Mouse (Mus musculus): ENCODE measurements around the gene Dhx9. TPM values are rescaled to one million over a fixed set of nuclear protein-coding genes. Genes with fewer than 3 reads are reported as not detected.
"Not testable (repeated sequence)": the region's sequence is repeated elsewhere in the genome, so short reads cannot be mapped to it uniquely, and the experiment has no call there.

The Dhx9 gene
- 100 to 1,000 TPM; 127 to 134 TPM for total RNA-seq (2021)

DNA sequence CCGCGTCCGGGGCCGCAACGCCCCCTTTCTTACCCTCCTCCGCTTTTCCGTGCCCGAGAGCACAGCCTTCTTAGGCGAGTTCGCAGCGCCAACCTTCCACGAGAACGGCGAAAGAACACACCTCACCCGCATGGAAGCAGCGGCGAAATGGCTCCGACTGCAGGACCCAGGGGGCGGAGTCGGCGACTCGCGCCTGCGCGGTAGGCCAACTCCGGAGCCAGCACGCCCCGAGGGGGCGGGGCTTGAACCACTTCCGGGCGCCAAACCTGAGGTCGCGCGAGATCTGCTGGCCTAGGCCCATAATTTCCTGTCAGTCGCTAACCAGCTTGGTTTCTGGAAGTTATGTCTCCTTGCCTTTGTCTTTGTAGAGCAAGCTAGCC lies at the start of gene Dhx9:
Gene Dhx9 (minus strand): TSS at position 161 of the 380 bp plus-strand sequence.
- intact Hi-C loops (cut with DNase I), result loop anchor here (5.0 kb wide), 1 partner anchor 65 kb away; the partner anchor contains the start of gene Npl

DNA sequence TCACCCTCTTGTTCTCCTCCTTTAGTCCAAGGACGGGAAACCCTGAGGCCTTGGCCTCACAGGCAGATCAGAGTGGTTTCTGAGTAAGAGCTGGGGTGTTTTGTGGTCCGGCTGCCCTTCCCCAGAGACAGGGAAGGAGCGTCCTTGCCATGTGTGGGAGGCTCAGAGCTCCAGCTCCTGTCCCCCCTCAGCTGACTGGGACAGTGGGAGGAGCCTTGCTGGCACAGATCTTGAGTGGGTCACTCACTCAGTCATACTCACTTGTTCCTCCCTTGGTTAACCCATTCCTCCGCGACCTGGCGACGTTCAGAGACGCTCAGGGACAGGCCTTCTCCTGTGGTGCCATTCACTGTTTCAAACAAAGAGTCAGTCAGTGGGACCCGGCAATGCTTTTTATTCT lies 48.2 kb upstream of the Dhx9 start:
- DNase-seq (ENCODE audit: extremely low spot score in 1 of 2, low spot score in 2 of 2), result peak in 1 of 2 experiments; percentile 69
- intact Hi-C loops (cut with DNase I), result no loop called here

More for the DNA sequence above, at the start of gene Dhx9:
- peak; percentile 97 to 99 for DNase-seq (ENCODE audit: extremely low spot score in 1 of 2, low spot score in 2 of 2)

GRCm38 (mm10) chr1:153532896-153533295 lies 45.4 kb upstream of the Dhx9 start:
- DNase-seq (ENCODE audit: extremely low spot score in 1 of 2, low spot score in 2 of 2); intact Hi-C loops (cut with DNase I): not testable (repeated sequence)

DNA sequence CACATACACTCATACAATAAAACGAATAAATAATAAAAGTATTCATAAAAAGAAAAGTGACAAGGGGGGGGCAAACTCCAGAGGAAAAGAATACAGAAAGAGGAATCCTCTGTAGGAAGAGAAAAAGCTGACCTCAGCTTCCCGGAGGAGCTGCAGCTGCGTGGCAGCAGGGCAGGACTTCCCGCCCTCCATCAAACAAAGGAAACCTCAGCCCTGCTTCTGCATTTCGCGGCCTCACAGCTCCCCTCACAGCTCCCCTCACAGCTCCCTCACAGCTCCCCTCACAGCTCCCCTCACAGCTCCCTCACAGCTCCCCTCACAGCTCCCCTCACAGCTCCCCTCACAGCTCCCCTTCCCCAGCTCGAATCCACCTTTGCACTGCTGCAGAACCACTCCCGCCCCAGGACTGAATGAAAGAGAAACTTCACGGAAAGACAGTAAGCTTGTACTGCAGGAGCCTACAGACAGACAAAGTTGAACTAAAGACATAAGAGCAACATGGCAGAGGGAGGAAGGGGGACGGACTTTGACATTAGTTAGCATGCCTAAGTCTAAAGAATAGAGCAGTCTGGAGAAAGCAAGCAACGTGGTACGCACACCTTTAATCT lies 44.9 kb upstream of the Dhx9 start:
- peak; percentile 20 to 50 for DNase-seq (ENCODE audit: extremely low spot score in 1 of 2, low spot score in 2 of 2)
- intact Hi-C loops (cut with DNase I), result no loop called here

GRCm38 (mm10) chr1:153531677-153532233 lies 44.3 kb upstream of the Dhx9 start:
- DNase-seq (ENCODE audit: extremely low spot score in 1 of 2, low spot score in 2 of 2), result no peak
- intact Hi-C loops (cut with DNase I), result no loop called here

- DNase-seq (ENCODE audit: extremely low spot score in 1 of 2, low spot score in 2 of 2), result no peak
- intact Hi-C loops (cut with DNase I), result no loop called here
Observed at GRCm38 (mm10) chr1:153522116-153522515, 34.7 kb upstream of the Dhx9 start.

DNA sequence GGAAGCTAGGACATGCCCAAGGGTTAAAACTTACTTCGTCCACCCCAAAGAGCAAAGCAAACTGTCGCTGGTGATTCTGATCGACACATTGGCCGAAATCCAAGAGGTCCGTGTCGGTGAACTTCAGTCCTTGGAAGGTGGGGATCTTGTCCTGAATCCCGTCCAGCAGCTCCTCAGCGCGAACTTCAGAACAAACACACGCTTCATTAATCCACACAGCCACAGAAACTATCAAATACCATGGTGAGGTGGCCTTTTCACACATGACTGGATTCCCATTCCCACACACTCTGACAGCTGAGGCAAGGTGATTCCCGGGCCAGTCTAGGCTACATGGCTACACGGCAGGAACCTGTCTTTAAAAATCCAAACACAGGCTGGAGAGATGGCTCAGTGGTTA lies 27.9 kb upstream of the Dhx9 start:
- intact Hi-C loops (cut with DNase I), result no loop called here
- DNase-seq (ENCODE audit: extremely low spot score in 1 of 2, low spot score in 2 of 2), result no peak

GRCm38 (mm10) chr1:153510330-153511009 lies 23.0 kb upstream of the Dhx9 start:
- DNase-seq (ENCODE audit: extremely low spot score in 1 of 2, low spot score in 2 of 2), result no peak
- intact Hi-C loops (cut with DNase I), result no loop called here

DNA sequence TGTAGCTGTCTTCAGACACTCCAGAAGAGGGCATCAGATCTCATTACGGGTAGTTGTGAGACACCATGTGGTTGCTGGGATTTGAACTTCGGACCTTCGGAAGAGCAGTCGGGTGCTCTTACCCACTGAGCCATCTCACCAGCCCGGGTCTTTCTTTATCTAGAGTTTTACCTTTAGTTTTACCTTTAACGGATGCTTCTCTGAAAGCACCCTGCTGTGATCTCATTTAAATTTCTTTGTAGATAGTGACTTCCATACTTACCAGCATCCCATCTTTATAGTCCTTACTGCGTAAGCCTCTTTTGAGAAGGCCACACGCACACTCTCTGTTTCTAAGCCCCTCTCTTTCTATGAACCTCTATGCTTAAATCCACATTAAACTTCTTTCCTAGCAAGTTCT lies 22.1 kb upstream of the Dhx9 start:
- intact Hi-C loops (cut with DNase I); DNase-seq (ENCODE audit: extremely low spot score in 1 of 2, low spot score in 2 of 2): not testable (repeated sequence)

DNA sequence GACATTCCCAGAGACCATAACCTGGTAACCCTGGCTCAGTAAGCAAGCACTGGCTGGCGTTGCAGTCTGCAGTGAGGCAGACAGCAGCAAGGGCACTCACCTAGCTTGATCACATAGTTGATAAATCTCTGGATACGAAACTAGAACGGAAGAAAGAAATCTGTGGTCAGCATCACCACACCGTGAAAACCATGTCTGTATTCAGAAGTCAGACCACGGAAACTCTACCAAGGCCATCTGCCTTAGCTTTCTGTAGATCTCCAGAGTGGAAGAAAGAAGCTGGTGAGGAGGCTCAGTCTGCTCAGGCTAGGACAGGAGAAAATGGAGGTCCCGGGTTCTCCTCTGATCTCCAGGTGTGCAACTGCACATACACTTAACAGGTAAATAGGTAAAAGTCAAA lies 21.6 kb upstream of the Dhx9 start:
- intact Hi-C loops (cut with DNase I), result no loop called here
- no peak for DNase-seq (ENCODE audit: extremely low spot score in 1 of 2, low spot score in 2 of 2)

DNA sequence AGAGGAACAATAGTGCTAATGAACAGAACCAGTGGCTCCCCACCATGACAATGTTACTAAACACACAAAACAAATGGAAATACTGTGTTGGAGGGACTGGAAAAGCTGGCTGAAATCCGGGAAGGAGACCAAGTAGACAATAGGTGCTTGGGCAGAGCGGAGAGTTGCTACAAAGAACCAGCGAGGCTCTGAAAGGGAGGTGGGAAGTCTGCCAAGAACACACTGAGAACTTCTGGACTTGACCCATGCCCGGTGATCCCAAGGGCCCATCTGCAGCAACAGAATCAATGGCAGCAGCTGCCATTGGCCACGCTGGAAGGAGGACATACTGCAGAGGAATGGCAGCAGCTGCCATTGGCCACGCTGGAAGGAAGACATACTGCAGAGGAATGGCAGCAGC lies 18.8 kb upstream of the Dhx9 start:
- DNase-seq (ENCODE audit: extremely low spot score in 1 of 2, low spot score in 2 of 2), result peak; percentile 44 to 55

GRCm38 (mm10) chr1:153501644-153502321 lies 14.3 kb upstream of the Dhx9 start:
- DNase-seq (ENCODE audit: extremely low spot score in 1 of 2, low spot score in 2 of 2), result peak in 1 of 2 experiments; percentile 36
- intact Hi-C loops (cut with DNase I), result no loop called here

More for the DNA sequence above, 18.8 kb upstream of the Dhx9 start:
- intact Hi-C loops (cut with DNase I), result no loop called here

- intact Hi-C loops (cut with DNase I), result no loop called here
Observed at GRCm38 (mm10) chr1:153500030-153500429, 12.6 kb upstream of the Dhx9 start.

DNA sequence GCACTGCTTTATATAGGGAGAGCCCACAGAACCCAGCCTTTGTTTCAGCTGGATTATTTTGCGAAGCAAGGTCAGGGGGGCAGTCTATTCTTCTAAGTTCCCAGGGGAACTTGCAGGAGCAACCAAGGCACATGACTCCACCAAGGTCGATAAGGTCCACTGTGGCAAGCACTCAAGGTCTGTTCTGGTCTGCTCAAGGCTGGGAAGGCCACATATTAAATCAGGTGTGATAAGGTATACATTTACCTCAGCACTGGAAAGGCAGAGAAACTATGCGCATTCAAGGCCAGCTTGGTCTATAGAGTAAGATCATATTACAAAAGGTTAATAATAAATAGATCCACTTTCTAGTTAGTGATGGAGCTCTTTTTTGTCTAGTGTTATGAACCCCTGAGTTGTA lies 8.6 kb upstream of the Dhx9 start:
- DNase-seq (ENCODE audit: extremely low spot score in 1 of 2, low spot score in 2 of 2), result no peak
- intact Hi-C loops (cut with DNase I), result no loop called here

More at GRCm38 (mm10) chr1:153500030-153500429, 12.6 kb upstream of the Dhx9 start:
- DNase-seq (ENCODE audit: extremely low spot score in 1 of 2, low spot score in 2 of 2), result no peak

GRCm38 (mm10) chr1:153493931-153494330 lies 6.5 kb upstream of the Dhx9 start:
- DNase-seq (ENCODE audit: extremely low spot score in 1 of 2, low spot score in 2 of 2), result no peak
- intact Hi-C loops (cut with DNase I), result no loop called here

GRCm38 (mm10) chr1:153493338-153493737 lies 5.9 kb upstream of the Dhx9 start:
- no peak for DNase-seq (ENCODE audit: extremely low spot score in 1 of 2, low spot score in 2 of 2)
- intact Hi-C loops (cut with DNase I), result no loop called here

DNA sequence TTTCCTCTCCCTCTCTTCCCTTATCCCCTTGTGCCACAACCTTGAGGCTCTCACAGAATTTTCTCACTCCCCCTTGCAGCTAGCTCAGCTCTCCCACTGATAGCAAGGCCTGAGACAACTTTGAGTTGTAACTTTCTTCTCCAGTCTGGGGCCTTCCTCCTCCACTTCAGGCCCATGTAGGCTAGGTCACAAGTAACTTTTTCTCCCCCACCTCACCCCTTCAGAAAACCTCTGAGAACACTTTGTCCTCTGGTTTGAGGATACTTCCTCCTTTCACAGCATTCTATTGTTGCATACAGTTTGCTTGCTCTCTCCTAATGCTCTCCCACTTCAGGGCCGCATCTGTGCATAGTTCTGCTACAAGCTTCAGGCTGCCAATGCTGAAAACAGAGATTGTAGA lies 4.4 kb upstream of the Dhx9 start:
- DNase-seq (ENCODE audit: extremely low spot score in 1 of 2, low spot score in 2 of 2), result no peak
- intact Hi-C loops (cut with DNase I), result no loop called here

DNA sequence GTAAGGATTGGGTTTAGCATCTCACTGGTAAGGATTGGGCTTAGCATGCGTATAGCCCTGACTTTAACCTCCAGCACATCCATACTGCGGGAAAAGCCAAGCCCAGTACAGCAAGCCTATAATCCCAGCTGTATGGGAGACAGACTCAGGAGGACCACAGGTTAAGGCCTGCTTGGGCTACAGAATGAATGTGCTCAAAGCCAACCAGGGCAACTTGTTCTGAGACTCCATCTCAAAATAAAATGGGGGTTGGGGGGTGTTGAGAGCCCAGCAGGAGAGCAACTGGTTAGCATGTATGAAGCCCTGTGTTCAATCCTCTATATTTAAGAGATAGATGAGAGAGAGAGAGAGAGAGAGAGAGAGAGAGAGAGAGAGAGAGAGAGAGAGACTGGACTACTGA lies 3.9 kb upstream of the Dhx9 start:
- intact Hi-C loops (cut with DNase I), result no loop called here
- DNase-seq (ENCODE audit: extremely low spot score in 1 of 2, low spot score in 2 of 2), result no peak

DNA sequence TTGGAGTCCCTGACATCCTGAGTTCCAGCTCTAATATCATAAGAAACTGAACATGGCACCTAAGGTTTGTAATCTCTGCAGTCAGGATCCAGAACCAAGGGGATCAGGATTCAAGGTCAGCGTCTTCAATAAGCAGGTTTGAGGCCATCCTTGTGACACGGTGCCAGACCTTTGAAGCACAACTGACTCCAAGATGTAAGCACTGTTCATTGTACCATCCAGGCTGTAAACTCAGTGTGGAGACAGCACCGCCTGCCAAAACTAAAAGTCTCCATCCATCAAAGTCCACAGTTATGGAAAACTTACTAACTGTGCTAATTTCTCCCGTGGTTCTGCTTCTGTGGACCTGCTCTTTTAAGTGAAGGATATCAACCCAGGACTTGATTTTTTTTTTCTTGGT lies 2.5 kb upstream of the Dhx9 start:
- DNase-seq (ENCODE audit: extremely low spot score in 1 of 2, low spot score in 2 of 2), result no peak
- intact Hi-C loops (cut with DNase I), result loop anchor here (5.0 kb wide), 1 partner anchor 62 kb away; the partner anchor contains the start of gene Npl

DNA sequence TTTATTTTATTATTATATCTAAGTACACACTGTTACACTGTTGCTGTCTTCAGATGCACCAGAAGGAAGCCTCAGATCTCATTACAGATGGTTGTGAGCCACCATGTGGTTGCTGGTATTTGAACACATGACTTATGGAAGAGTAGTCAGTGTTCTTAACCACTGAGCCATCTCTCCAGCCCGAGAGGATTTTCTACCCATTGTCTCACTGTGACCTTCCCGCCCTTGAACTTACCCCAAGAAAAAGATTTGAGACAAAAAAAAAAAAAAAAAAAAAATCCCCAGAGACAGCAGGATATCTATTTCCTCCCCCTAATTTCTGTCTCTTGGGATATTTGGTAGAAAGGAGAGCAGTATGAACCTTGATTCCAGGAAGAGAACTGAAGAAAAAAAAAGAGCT lies 2.1 kb upstream of the Dhx9 start:
- no peak for DNase-seq (ENCODE audit: extremely low spot score in 1 of 2, low spot score in 2 of 2)
- intact Hi-C loops (cut with DNase I), result loop anchor here (5.0 kb wide), 1 partner anchor 63 kb away; the partner anchor contains the start of gene Npl

Measured in left cerebral cortex, postnatal 10 days (tissue).